Mouse (Mus musculus): ENCODE measurements around the gene Cpm. TPM values are rescaled to one million over a fixed set of nuclear protein-coding genes. Genes with fewer than 3 reads are reported as not detected.
"Not testable (repeated sequence)": the region's sequence is repeated elsewhere in the genome, so short reads cannot be mapped to it uniquely, and the experiment has no call there.

The Cpm gene
- polyA plus RNA-seq, 1 experiment from 2014 or later: 38.3 TPM

- Histone ChIP-seq H3K27ac (replicated peaks; ENCODE audit: low read depth, low read length) (no peak overlapping the region), H3K4me1 (ENCODE audit: control insufficient read depth, insufficient read depth, low read length) (no peaks in the 10 kb centered on the region), H3K4me2 (ENCODE audit: low read depth, severe bottlenecking) (no peak overlapping the region), H3K9me3 (ENCODE audit: control insufficient read depth, low read length) (no peaks in the 10 kb centered on the region), H3K4me3 (ENCODE audit: low read depth, low read length) (no peak overlapping the region), H3K9ac (ENCODE audit: low read length) (no peak overlapping the region), H3K36me3 (ENCODE audit: control insufficient read depth, insufficient read depth, low read length) (no peaks in the 10 kb centered on the region), H3K27me3 (ENCODE audit: control insufficient read depth, insufficient read depth, low read length) (no peaks in the 10 kb centered on the region)
- 91% methylated on average over 12 of the region's 12 CpGs for WGBS
- no peak for ATAC-seq (ENCODE audit: insufficient number of reproducible peaks, low FRiP score, low TSS enrichment, low read depth)
- no peak for DNase-seq (ENCODE audit: low spot score)
Observed at GRCm38 (mm10) chr10:117730637-117731203, 101.4 kb downstream of the Cpm start.

- Histone ChIP-seq H3K27ac (replicated peaks; ENCODE audit: low read depth, low read length) (no peak overlapping the region), H3K4me2 (ENCODE audit: low read depth, severe bottlenecking) (no peak overlapping the region), H3K27me3 (ENCODE audit: control insufficient read depth, insufficient read depth, low read length) (no peaks in the 10 kb centered on the region), H3K9me3 (ENCODE audit: control insufficient read depth, low read length) (no peaks in the 10 kb centered on the region), H3K4me1 (ENCODE audit: control insufficient read depth, insufficient read depth, low read length) (no peaks in the 10 kb centered on the region), H3K9ac (ENCODE audit: low read length) (no peak overlapping the region), H3K36me3 (ENCODE audit: control insufficient read depth, insufficient read depth, low read length) (no peaks in the 10 kb centered on the region; the same call in 1 of the 2 replicates), H3K4me3 (ENCODE audit: low read depth, low read length) (no peak overlapping the region)
- WGBS: 60% methylated on average over 14 of the region's 15 CpGs
- peak; percentile 34 for DNase-seq (ENCODE audit: low spot score)
- no peak for ATAC-seq (ENCODE audit: insufficient number of reproducible peaks, low FRiP score, low TSS enrichment, low read depth)
Observed at GRCm38 (mm10) chr10:117731244-117732101, 102.2 kb downstream of the Cpm start.

GRCm38 (mm10) chr10:117732184-117732583, 102.9 kb downstream of the Cpm start:
- no peak overlapping the region for H3K4me2 ChIP-seq (ENCODE audit: low read depth, severe bottlenecking)
- H3K9me3 ChIP-seq (ENCODE audit: control insufficient read depth, low read length): no peaks in the 10 kb centered on the region
- WGBS: 86% methylated on average over 5 of the region's 5 CpGs
- ATAC-seq (ENCODE audit: insufficient number of reproducible peaks, low FRiP score, low TSS enrichment, low read depth) (no peak), DNase-seq (ENCODE audit: low spot score) (no peak)
- no peak overlapping the region for H3K9ac ChIP-seq (ENCODE audit: low read length)
- H3K4me1 ChIP-seq (ENCODE audit: control insufficient read depth, insufficient read depth, low read length): no peaks in the 10 kb centered on the region
- H3K4me3 ChIP-seq (ENCODE audit: low read depth, low read length): no peak overlapping the region
- H3K27ac ChIP-seq (replicated peaks; ENCODE audit: low read depth, low read length): no peak overlapping the region
- no peaks in the 10 kb centered on the region; the same call in 1 of the 2 replicates for H3K36me3 ChIP-seq (ENCODE audit: control insufficient read depth, insufficient read depth, low read length)
- no peaks in the 10 kb centered on the region for H3K27me3 ChIP-seq (ENCODE audit: control insufficient read depth, insufficient read depth, low read length)

- Histone ChIP-seq H3K4me3 (ENCODE audit: low read depth, low read length) (no peak overlapping the region), H3K27ac (replicated peaks; ENCODE audit: low read depth, low read length) (no peak overlapping the region), H3K9me3 (ENCODE audit: control insufficient read depth, low read length) (no peaks in the 10 kb centered on the region), H3K4me1 (ENCODE audit: control insufficient read depth, insufficient read depth, low read length) (no peaks in the 10 kb centered on the region), H3K36me3 (ENCODE audit: control insufficient read depth, insufficient read depth, low read length) (no peaks in the 10 kb centered on the region; the same call in 1 of the 2 replicates), H3K9ac (ENCODE audit: low read length) (no peak overlapping the region), H3K27me3 (ENCODE audit: control insufficient read depth, insufficient read depth, low read length) (no peaks in the 10 kb centered on the region), H3K4me2 (ENCODE audit: low read depth, severe bottlenecking) (no peak overlapping the region)
- DNase-seq (ENCODE audit: low spot score): no peak
- 88% methylated on average over 14 of the region's 14 CpGs for WGBS
- ATAC-seq (ENCODE audit: insufficient number of reproducible peaks, low FRiP score, low TSS enrichment, low read depth): no peak
Observed at GRCm38 (mm10) chr10:117732962-117733592, 103.8 kb downstream of the Cpm start.

GRCm38 (mm10) chr10:117733626-117734025, 104.3 kb downstream of the Cpm start:
- H3K4me1 ChIP-seq (ENCODE audit: control insufficient read depth, insufficient read depth, low read length); H3K9ac ChIP-seq (ENCODE audit: low read length); H3K4me3 ChIP-seq (ENCODE audit: low read depth, low read length); H3K36me3 ChIP-seq (ENCODE audit: control insufficient read depth, insufficient read depth, low read length); DNase-seq (ENCODE audit: low spot score); H3K9me3 ChIP-seq (ENCODE audit: control insufficient read depth, low read length); ATAC-seq (ENCODE audit: insufficient number of reproducible peaks, low FRiP score, low TSS enrichment, low read depth); H3K27me3 ChIP-seq (ENCODE audit: control insufficient read depth, insufficient read depth, low read length); H3K27ac ChIP-seq (replicated peaks; ENCODE audit: low read depth, low read length); H3K4me2 ChIP-seq (ENCODE audit: low read depth, severe bottlenecking): not testable (repeated sequence)
- WGBS: 91% methylated on average over 8 of the region's 8 CpGs

- DNase-seq (ENCODE audit: low spot score); H3K4me3 ChIP-seq (ENCODE audit: low read depth, low read length); H3K4me1 ChIP-seq (ENCODE audit: control insufficient read depth, insufficient read depth, low read length); H3K9me3 ChIP-seq (ENCODE audit: control insufficient read depth, low read length); H3K27ac ChIP-seq (replicated peaks; ENCODE audit: low read depth, low read length); H3K27me3 ChIP-seq (ENCODE audit: control insufficient read depth, insufficient read depth, low read length); H3K36me3 ChIP-seq (ENCODE audit: control insufficient read depth, insufficient read depth, low read length); ATAC-seq (ENCODE audit: insufficient number of reproducible peaks, low FRiP score, low TSS enrichment, low read depth); H3K9ac ChIP-seq (ENCODE audit: low read length); H3K4me2 ChIP-seq (ENCODE audit: low read depth, severe bottlenecking): not testable (repeated sequence)
- 90% methylated on average over 9 of the region's 10 CpGs for WGBS
Observed at GRCm38 (mm10) chr10:117734104-117734852, 105.0 kb downstream of the Cpm start.

- H3K9me3 ChIP-seq (ENCODE audit: control insufficient read depth, low read length); ATAC-seq (ENCODE audit: insufficient number of reproducible peaks, low FRiP score, low TSS enrichment, low read depth); H3K4me3 ChIP-seq (ENCODE audit: low read depth, low read length); H3K27me3 ChIP-seq (ENCODE audit: control insufficient read depth, insufficient read depth, low read length); H3K9ac ChIP-seq (ENCODE audit: low read length); H3K4me1 ChIP-seq (ENCODE audit: control insufficient read depth, insufficient read depth, low read length); DNase-seq (ENCODE audit: low spot score); H3K36me3 ChIP-seq (ENCODE audit: control insufficient read depth, insufficient read depth, low read length); H3K4me2 ChIP-seq (ENCODE audit: low read depth, severe bottlenecking); H3K27ac ChIP-seq (replicated peaks; ENCODE audit: low read depth, low read length): not testable (repeated sequence)
- 93% methylated on average over 11 of the region's 12 CpGs for WGBS
Observed at GRCm38 (mm10) chr10:117735396-117735795, 106.1 kb downstream of the Cpm start.

- Histone ChIP-seq H3K27me3 (ENCODE audit: control insufficient read depth, insufficient read depth, low read length) (no peaks in the 10 kb centered on the region), H3K4me1 (ENCODE audit: control insufficient read depth, insufficient read depth, low read length) (no peaks in the 10 kb centered on the region), H3K27ac (replicated peaks; ENCODE audit: low read depth, low read length) (no peak overlapping the region), H3K4me2 (ENCODE audit: low read depth, severe bottlenecking) (no peak overlapping the region), H3K36me3 (ENCODE audit: control insufficient read depth, insufficient read depth, low read length) (peaks cover 7% of the 10 kb centered on the region; the same call in 1 of the 2 replicates), H3K9me3 (ENCODE audit: control insufficient read depth, low read length) (no peaks in the 10 kb centered on the region), H3K9ac (ENCODE audit: low read length) (no peak overlapping the region), H3K4me3 (ENCODE audit: low read depth, low read length) (no peak overlapping the region)
- ATAC-seq (ENCODE audit: insufficient number of reproducible peaks, low FRiP score, low TSS enrichment, low read depth): no peak
- 90% methylated on average over 5 of the region's 5 CpGs for WGBS
- DNase-seq (ENCODE audit: low spot score): no peak
Observed at GRCm38 (mm10) chr10:117736573-117736972, 107.3 kb downstream of the Cpm start.

Measured in limb, embryonic 11.5 days (tissue).